Mouse (Mus musculus) forebrain, embryonic 15.5 days (tissue): ENCODE data around the gene Chrm3. TPM values are rescaled to one million over a fixed set of nuclear protein-coding genes. Genes with fewer than 3 reads are reported as not detected.
A peak's percentile ranks its signal among the peaks of the same experiment; 100 is the strongest.

Experiments
- ATAC-seq: fragments of 200-750 bp; cut with Nextera tagmentation; replicated peaks from 2 replicates; pipeline ENCODE4 v1.8.0; 2017; ENCODE audit warnings: mild to moderate bottlenecking, moderate TSS enrichment, moderate library complexity
- H3K27ac ChIP-seq: fragments of 300-500 bp; sonication (generic); replicated peaks from 2 replicates; pipeline ENCODE4 v1.5.1; 2015; ENCODE audit warnings: mild to moderate bottlenecking, inconsistent platforms
- H3K27me3 ChIP-seq: fragments of 300-500 bp; sonication (generic); 2 replicates; pipeline ENCODE4 v1.6.1; 2015; ENCODE audit warnings: inconsistent platforms
- H3K36me3 ChIP-seq: fragments of 300-500 bp; sonication (generic); 2 replicates; pipeline ENCODE4 v1.6.1; 2015; ENCODE audit warnings: mild to moderate bottlenecking, inconsistent platforms
- H3K4me1 ChIP-seq: fragments of 300-500 bp; sonication (generic); 2 replicates; pipeline ENCODE4 v1.6.1; 2015; ENCODE audit warnings: inconsistent platforms
- H3K4me2 ChIP-seq: fragments of 300-500 bp; sonication (generic); replicated peaks from 2 replicates; pipeline ENCODE4 v1.6.1; 2015; ENCODE audit warnings: mild to moderate bottlenecking, inconsistent platforms
- H3K4me3 ChIP-seq: fragments of 300-500 bp; sonication (generic); 2 replicates; pipeline ENCODE4 v1.5.1; 2015; ENCODE audit warnings: mild to moderate bottlenecking, inconsistent platforms
- H3K9ac ChIP-seq: fragments of 300-500 bp; sonication (generic); replicated peaks from 2 replicates; pipeline ENCODE4 v1.6.1; 2015; ENCODE audit warnings: mild to moderate bottlenecking, inconsistent platforms
- H3K9me3 ChIP-seq: fragments of 300-500 bp; sonication (generic); 2 replicates; pipeline ENCODE4 v1.6.1; 2016; ENCODE audit warnings: inconsistent platforms
- WGBS: fragments of 180-500 bp; shearing (Covaris S2); methylation state at CpG from one replicate; pipeline ENCODE4 v1.1.7; 2015; ENCODE audit warnings: mixed read lengths; 5-methylcytosine and 5-hydroxymethylcytosine counted together
- polyA plus RNA-seq: library from polyadenylated mRNA; unstranded; fragments of >200 nt; fragmentation: Nextera tagmentation; extraction: Ambion mirVana; gene quantifications from 2 replicates; pipeline ENCODE4 v1.2.1, GENCODE M21; 2015

Gene Chrm3
- polyA plus RNA-seq, 1 experiment from 2014 or later, result 1.9 TPM

GRCm38 (mm10) chr13:10138878-10139277 lies 221.8 kb downstream of the Chrm3 start:
- Histone ChIP-seq H3K4me1 (no peaks in the 10 kb centered on the region), H3K27me3 (no peaks in the 10 kb centered on the region), H3K27ac (no peak overlapping the region), H3K4me2 (no peak overlapping the region), H3K9me3 (no peaks in the 10 kb centered on the region), H3K9ac (no peak overlapping the region), H3K4me3 (no peak overlapping the region), H3K36me3 (no peaks in the 10 kb centered on the region)
- no peak for ATAC-seq
- WGBS, result 90% methylated on average over 4 of the region's 4 CpGs

- WGBS, result 82% methylated on average over 2 of the region's 2 CpGs
- no peaks in the 10 kb centered on the region for H3K9me3 ChIP-seq
- H3K36me3 ChIP-seq, result no peaks in the 10 kb centered on the region
- no peak overlapping the region for H3K4me2 ChIP-seq
- H3K27ac ChIP-seq, result no peak overlapping the region
- H3K9ac ChIP-seq, result no peak overlapping the region
- ATAC-seq, result no peak
- H3K27me3 ChIP-seq, result no peaks in the 10 kb centered on the region
- H3K4me1 ChIP-seq, result no peaks in the 10 kb centered on the region
- H3K4me3 ChIP-seq, result no peak overlapping the region
Observed at GRCm38 (mm10) chr13:10131064-10131463, 229.6 kb downstream of the Chrm3 start.

- H3K27me3 ChIP-seq, result no peaks in the 10 kb centered on the region
- H3K9me3 ChIP-seq, result no peaks in the 10 kb centered on the region
- H3K27ac ChIP-seq, result no peak overlapping the region
- no peaks in the 10 kb centered on the region for H3K36me3 ChIP-seq
- no peaks in the 10 kb centered on the region for H3K4me1 ChIP-seq
- no peak overlapping the region for H3K4me3 ChIP-seq
- no peak overlapping the region for H3K4me2 ChIP-seq
- H3K9ac ChIP-seq, result no peak overlapping the region
- ATAC-seq, result no peak
- 78% methylated on average over 2 of the region's 2 CpGs for WGBS
Observed at GRCm38 (mm10) chr13:10112211-10112610, 248.4 kb downstream of the Chrm3 start.

- H3K27me3 ChIP-seq, result no peaks in the 10 kb centered on the region
- no peaks in the 10 kb centered on the region for H3K9me3 ChIP-seq
- 24% methylated on average over 1 of the region's 1 CpGs for WGBS
- no peaks in the 10 kb centered on the region for H3K36me3 ChIP-seq
- H3K27ac ChIP-seq, result no peak overlapping the region
- H3K4me3 ChIP-seq, result no peak overlapping the region
- no peak overlapping the region for H3K4me2 ChIP-seq
- no peak overlapping the region for H3K9ac ChIP-seq
- ATAC-seq, result no peak
- H3K4me1 ChIP-seq, result no peaks in the 10 kb centered on the region
Observed at GRCm38 (mm10) chr13:10109542-10109941, 251.1 kb downstream of the Chrm3 start.

- ATAC-seq, result no peak
- no peaks in the 10 kb centered on the region for H3K4me1 ChIP-seq
- H3K36me3 ChIP-seq, result no peaks in the 10 kb centered on the region
- 83% methylated on average over 7 of the region's 7 CpGs for WGBS
- no peaks in the 10 kb centered on the region for H3K9me3 ChIP-seq
- H3K9ac ChIP-seq, result no peak overlapping the region
- H3K27ac ChIP-seq, result no peak overlapping the region
- no peaks in the 10 kb centered on the region for H3K27me3 ChIP-seq
- H3K4me2 ChIP-seq, result no peak overlapping the region
- no peak overlapping the region for H3K4me3 ChIP-seq
Observed at GRCm38 (mm10) chr13:10107331-10107730, 253.3 kb downstream of the Chrm3 start.

- Histone ChIP-seq H3K4me1 (no peaks in the 10 kb centered on the region), H3K9me3 (no peaks in the 10 kb centered on the region), H3K27ac (no peak overlapping the region), H3K27me3 (no peaks in the 10 kb centered on the region), H3K9ac (no peak overlapping the region), H3K4me2 (no peak overlapping the region), H3K4me3 (no peak overlapping the region), H3K36me3 (no peaks in the 10 kb centered on the region)
- ATAC-seq, result no peak
- 85% methylated on average over 4 of the region's 4 CpGs for WGBS
Observed at GRCm38 (mm10) chr13:10090778-10091177, 269.9 kb downstream of the Chrm3 start.

GRCm38 (mm10) chr13:10086336-10086735 lies 274.3 kb downstream of the Chrm3 start:
- Histone ChIP-seq H3K4me1 (no peaks in the 10 kb centered on the region), H3K4me3 (no peak overlapping the region), H3K9ac (no peak overlapping the region), H3K27me3 (no peaks in the 10 kb centered on the region), H3K9me3 (no peaks in the 10 kb centered on the region), H3K27ac (no peak overlapping the region), H3K36me3 (no peaks in the 10 kb centered on the region), H3K4me2 (no peak overlapping the region)
- ATAC-seq, result peak; percentile 88
- WGBS, result 62% methylated on average over 6 of the region's 6 CpGs

GRCm38 (mm10) chr13:10081896-10082426 lies 278.7 kb downstream of the Chrm3 start:
- no peak overlapping the region for H3K9ac ChIP-seq
- no peak for ATAC-seq
- no peaks in the 10 kb centered on the region for H3K9me3 ChIP-seq
- no peak overlapping the region for H3K4me2 ChIP-seq
- 90% methylated on average over 6 of the region's 6 CpGs for WGBS
- H3K36me3 ChIP-seq, result no peaks in the 10 kb centered on the region
- H3K4me1 ChIP-seq, result no peaks in the 10 kb centered on the region
- H3K27me3 ChIP-seq, result no peaks in the 10 kb centered on the region
- no peak overlapping the region for H3K4me3 ChIP-seq
- H3K27ac ChIP-seq, result no peak overlapping the region

GRCm38 (mm10) chr13:10071165-10071564 lies 289.5 kb downstream of the Chrm3 start:
- H3K4me2 ChIP-seq, result no peak overlapping the region
- no peak overlapping the region for H3K4me3 ChIP-seq
- 34% methylated on average over 5 of the region's 5 CpGs for WGBS
- H3K27ac ChIP-seq, result no peak overlapping the region
- ATAC-seq, result peak; percentile 53; the same call in 1 of the 2 replicates
- H3K9ac ChIP-seq, result no peak overlapping the region
- no peaks in the 10 kb centered on the region for H3K9me3 ChIP-seq
- H3K36me3 ChIP-seq, result no peaks in the 10 kb centered on the region
- no peaks in the 10 kb centered on the region for H3K27me3 ChIP-seq
- H3K4me1 ChIP-seq, result no peaks in the 10 kb centered on the region

- WGBS, result 95% methylated on average over 10 of the region's 10 CpGs
- H3K4me3 ChIP-seq, result no peak overlapping the region
- no peak for ATAC-seq
- H3K9ac ChIP-seq, result no peak overlapping the region
- H3K36me3 ChIP-seq, result no peaks in the 10 kb centered on the region
- H3K4me2 ChIP-seq, result no peak overlapping the region
- no peak overlapping the region for H3K27ac ChIP-seq
- H3K4me1 ChIP-seq, result no peaks in the 10 kb centered on the region
- no peaks in the 10 kb centered on the region for H3K27me3 ChIP-seq
- no peaks in the 10 kb centered on the region for H3K9me3 ChIP-seq
Observed at GRCm38 (mm10) chr13:10068927-10069580, 291.6 kb downstream of the Chrm3 start.

GRCm38 (mm10) chr13:10066829-10067618 lies 293.6 kb downstream of the Chrm3 start:
- no peak overlapping the region for H3K4me3 ChIP-seq

GRCm38 (mm10) chr13:10065776-10066175 lies 294.9 kb downstream of the Chrm3 start:
- H3K9me3 ChIP-seq, result no peaks in the 10 kb centered on the region
- H3K4me2 ChIP-seq, result no peak overlapping the region
- H3K9ac ChIP-seq, result no peak overlapping the region
- no peaks in the 10 kb centered on the region for H3K4me1 ChIP-seq
- no peak for ATAC-seq
- no peak overlapping the region for H3K27ac ChIP-seq
- H3K36me3 ChIP-seq, result no peaks in the 10 kb centered on the region
- WGBS, result 40% methylated on average over 2 of the region's 2 CpGs
- H3K27me3 ChIP-seq, result no peaks in the 10 kb centered on the region
- no peak overlapping the region for H3K4me3 ChIP-seq

More at GRCm38 (mm10) chr13:10066829-10067618, 293.6 kb downstream of the Chrm3 start:
- Histone ChIP-seq H3K9ac (no peak overlapping the region), H3K4me2 (no peak overlapping the region), H3K27me3 (no peaks in the 10 kb centered on the region), H3K4me1 (no peaks in the 10 kb centered on the region), H3K9me3 (no peaks in the 10 kb centered on the region), H3K36me3 (no peaks in the 10 kb centered on the region), H3K27ac (no peak overlapping the region)
- no peak for ATAC-seq
- WGBS, result 89% methylated on average over 12 of the region's 12 CpGs
